Mouse (Mus musculus) liver, postnatal 0 days (tissue): ENCODE measurements around the gene Kctd17. TPM values are rescaled to one million over a fixed set of nuclear protein-coding genes. Genes with fewer than 3 reads are reported as not detected.

Experiments
- ATAC-seq: fragments of 200-750 bp; cut with Nextera tagmentation; 2 replicates; pipeline ENCODE4 v1.8.0; 2017; ENCODE audit warnings: mild to moderate bottlenecking, moderate library complexity
- DNase-seq: peaks from one replicate; pipeline ENCODE4 v3.0.0-alpha.2; 2016
- H3K27ac ChIP-seq: fragments of 300-500 bp; sonication (generic); 2 replicates; pipeline ENCODE4 v1.5.1; 2014; ENCODE audit warnings: antibody characterized with exemption, moderate library complexity, mild to moderate bottlenecking, low read depth
- H3K27me3 ChIP-seq: fragments of 300-500 bp; sonication (generic); 2 replicates; pipeline ENCODE4 v1.6.1; 2014; ENCODE audit warnings: low read length, control low read depth, mixed read lengths; ENCODE audit not compliant: insufficient read depth
- H3K36me3 ChIP-seq: fragments of 300-500 bp; sonication (generic); replicated peaks from 2 replicates; pipeline ENCODE4 v1.6.1; 2014; ENCODE audit warnings: mild to moderate bottlenecking, control low read depth, low read length, moderate library complexity, mixed read lengths; ENCODE audit not compliant: insufficient read depth
- H3K4me1 ChIP-seq: fragments of 300-500 bp; sonication (generic); 2 replicates; pipeline ENCODE4 v1.6.1; 2014; ENCODE audit warnings: antibody characterized with exemption, mild to moderate bottlenecking, control low read depth; ENCODE audit not compliant: insufficient read depth
- H3K4me2 ChIP-seq: fragments of 300-500 bp; sonication (generic); 2 replicates; pipeline ENCODE4 v1.6.1; 2014; ENCODE audit warnings: low read depth, mild to moderate bottlenecking, low read length, moderate library complexity, mixed read lengths
- H3K4me3 ChIP-seq: fragments of 300-500 bp; sonication (generic); 2 replicates; pipeline ENCODE4 v1.5.1; 2014; ENCODE audit warnings: low read depth, low read length
- H3K9ac ChIP-seq: fragments of 300-500 bp; sonication (generic); replicated peaks from 2 replicates; pipeline ENCODE4 v1.6.1; 2014; ENCODE audit warnings: mild to moderate bottlenecking, moderate library complexity
- H3K9me3 ChIP-seq: fragments of 300-500 bp; sonication (generic); 2 replicates; pipeline ENCODE4 v1.6.1; 2016; ENCODE audit warnings: mild to moderate bottlenecking, control low read depth, low read length, mixed read lengths
- CTCF ChIP-seq: sonication (generic); IDR thresholded peaks from 2 replicates; pipeline ENCODE4 v1.5.1; 2016; ENCODE audit warnings: antibody characterized with exemption, low read depth
- EP300 ChIP-seq: IDR thresholded peaks from 2 replicates; pipeline ENCODE4 v1.6.1; 2016; ENCODE audit warnings: antibody characterized with exemption, low read depth, mild to moderate bottlenecking
- WGBS: fragments of 180-500 bp; shearing (Covaris S2); extraction: QIAGEN DNeasy Blood & Tissue Kit; methylation state at CpG from one replicate; pipeline ENCODE4 v1.1.7; 2014; ENCODE audit not compliant: insufficient replicate concordance; 5-methylcytosine and 5-hydroxymethylcytosine counted together
- polyA plus RNA-seq: library from polyadenylated mRNA; unstranded; fragments of >200 nt; fragmentation: Nextera tagmentation; extraction: Ambion mirVana; gene quantifications from 2 replicates; pipeline ENCODE4 v1.2.1, GENCODE M21; 2015

Kctd17 gene
- polyA plus RNA-seq, 1 experiment from 2014 or later, result 6.0 TPM

GRCm38 (mm10) chr15:78409570-78410052, 18.8 kb upstream of the Kctd17 start:
- ATAC-seq (peak; percentile 19), DNase-seq (peak; percentile 46)
- Histone ChIP-seq H3K27me3 (no peaks in the 10 kb centered on the region), H3K4me2 (peak overlapping the region; percentile 66), H3K4me3 (peak overlapping the region; percentile 30), H3K4me1 (peaks cover 82% of the 10 kb centered on the region), H3K27ac (peak overlapping the region; percentile 100), H3K36me3 (peaks cover 28% of the 10 kb centered on the region), H3K9me3 (no peaks in the 10 kb centered on the region), H3K9ac (peak overlapping the region; percentile 58)
- WGBS, result 37% methylated on average over 12 of the region's 12 CpGs
- TF ChIP-seq CTCF (no peak), EP300 (no peak)

GRCm38 (mm10) chr15:78413083-78413718, 15.2 kb upstream of the Kctd17 start:
- peak; percentile 74 for DNase-seq
- H3K36me3 ChIP-seq, result peaks cover 28% of the 10 kb centered on the region
- 0 out of 2 replicates have a peak overlapping the region, but pooled peaks have one; percentile 1 for H3K4me3 ChIP-seq
- H3K27me3 ChIP-seq, result no peaks in the 10 kb centered on the region
- H3K4me2 ChIP-seq, result peak overlapping the region; percentile 56
- peaks cover 67% of the 10 kb centered on the region for H3K4me1 ChIP-seq
- H3K27ac ChIP-seq, result peak overlapping the region; percentile 91
- WGBS, result 60% methylated on average over 14 of the region's 14 CpGs
- H3K9ac ChIP-seq, result peak overlapping the region; percentile 54
- no peaks in the 10 kb centered on the region for H3K9me3 ChIP-seq
- ATAC-seq, result peak; percentile 80
- TF ChIP-seq EP300, result peak; percentile 94
- TF ChIP-seq CTCF, result no peak

- ATAC-seq (no peak), DNase-seq (no peak)
- Histone ChIP-seq H3K27me3 (no peaks in the 10 kb centered on the region), H3K36me3 (peaks cover 28% of the 10 kb centered on the region), H3K9me3 (no peaks in the 10 kb centered on the region), H3K27ac (peak overlapping the region; percentile 91), H3K4me2 (peak overlapping the region; percentile 56), H3K4me1 (peaks cover 62% of the 10 kb centered on the region), H3K4me3 (0 out of 2 replicates have a peak overlapping the region, but pooled peaks have one; percentile 1), H3K9ac (peak overlapping the region; percentile 54)
- 33% methylated on average over 1 of the region's 1 CpGs for whole genome bisulfite sequencing
- TF ChIP-seq EP300 (no peak), CTCF (no peak)
Measured at GRCm38 (mm10) chr15:78413719-78414117, 14.6 kb upstream of the Kctd17 start.

- 93% methylated on average over 8 of the region's 8 CpGs for WGBS
- Histone ChIP-seq H3K9ac (peak overlapping the region; percentile 54; the same call in 1 of the 2 replicates), H3K27me3 (no peaks in the 10 kb centered on the region), H3K9me3 (no peaks in the 10 kb centered on the region), H3K4me1 (peaks cover 62% of the 10 kb centered on the region), H3K4me2 (peak overlapping the region; percentile 56; the same call in 1 of the 2 replicates), H3K36me3 (peaks cover 28% of the 10 kb centered on the region), H3K4me3 (no peak overlapping the region), H3K27ac (peak overlapping the region; percentile 91; the same call in 1 of the 2 replicates)
- ATAC-seq (no peak), DNase-seq (no peak)
- TF ChIP-seq EP300 (no peak), CTCF (no peak)
Measured at GRCm38 (mm10) chr15:78414157-78414556, 14.2 kb upstream of the Kctd17 start.

- WGBS, result 57% methylated on average over 4 of the region's 4 CpGs
- ATAC-seq (peak; percentile 79), DNase-seq (peak; percentile 69)
- no peaks in the 10 kb centered on the region for H3K9me3 ChIP-seq
- no peak overlapping the region for H3K4me3 ChIP-seq
- peaks cover 20% of the 10 kb centered on the region for H3K36me3 ChIP-seq
- no peaks in the 10 kb centered on the region for H3K27me3 ChIP-seq
- peak overlapping the region; percentile 31; the same call in 1 of the 2 replicates for H3K4me2 ChIP-seq
- peaks cover 44% of the 10 kb centered on the region for H3K4me1 ChIP-seq
- peak overlapping the region; percentile 82 for H3K27ac ChIP-seq
- H3K9ac ChIP-seq, result 0 out of 2 replicates have a peak overlapping the region, but pooled peaks have one; percentile 21
- TF ChIP-seq EP300 (peak; percentile 53; the same call in 1 of the 2 replicates), CTCF (no peak)
Measured at GRCm38 (mm10) chr15:78416937-78417336, 11.4 kb upstream of the Kctd17 start.

- Histone ChIP-seq H3K27me3 (no peaks in the 10 kb centered on the region), H3K4me3 (no peak overlapping the region), H3K4me1 (peaks cover 24% of the 10 kb centered on the region), H3K9me3 (no peaks in the 10 kb centered on the region), H3K9ac (no peak overlapping the region), H3K36me3 (no peaks in the 10 kb centered on the region), H3K4me2 (no peak overlapping the region), H3K27ac (no peak overlapping the region)
- WGBS, result 59% methylated on average over 13 of the region's 13 CpGs
- TF ChIP-seq CTCF, result no peak
- no peak for TF ChIP-seq EP300
- ATAC-seq (no peak), DNase-seq (no peak)
Measured at GRCm38 (mm10) chr15:78420395-78420794, 8.0 kb upstream of the Kctd17 start.
